Mouse (Mus musculus) CD4-positive, CD25-positive, alpha-beta regulatory T cell, adult 2 months (primary cell): Measurements from ENCODE around the gene Klf12.

Experiments used
- DNase-seq: peaks from one replicate; pipeline ENCODE4 v3.0.0-alpha.2; 2012; ENCODE audit warnings: low read depth, low spot score

The Klf12 gene

DNA sequence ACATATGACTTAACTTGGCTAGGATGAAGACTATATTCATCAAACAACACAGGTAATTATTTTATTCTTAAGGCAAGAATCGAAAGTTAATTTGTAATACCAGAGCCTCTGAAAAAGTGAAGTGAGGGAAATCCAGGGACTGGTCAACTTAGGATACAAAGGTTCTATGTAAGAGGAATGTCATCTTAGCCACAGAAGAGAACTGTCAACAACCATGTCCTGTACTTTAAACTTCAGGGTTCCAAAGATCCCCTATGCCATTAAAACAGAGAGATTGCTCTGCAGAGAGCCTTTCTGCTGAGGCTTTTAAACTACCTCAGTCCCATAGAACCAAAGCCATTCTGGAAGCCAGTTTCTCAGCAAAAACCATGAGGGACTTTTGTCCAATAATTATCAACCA lies 144.1 kb downstream of the Klf12 start:
- no peak for DNase-seq

DNA sequence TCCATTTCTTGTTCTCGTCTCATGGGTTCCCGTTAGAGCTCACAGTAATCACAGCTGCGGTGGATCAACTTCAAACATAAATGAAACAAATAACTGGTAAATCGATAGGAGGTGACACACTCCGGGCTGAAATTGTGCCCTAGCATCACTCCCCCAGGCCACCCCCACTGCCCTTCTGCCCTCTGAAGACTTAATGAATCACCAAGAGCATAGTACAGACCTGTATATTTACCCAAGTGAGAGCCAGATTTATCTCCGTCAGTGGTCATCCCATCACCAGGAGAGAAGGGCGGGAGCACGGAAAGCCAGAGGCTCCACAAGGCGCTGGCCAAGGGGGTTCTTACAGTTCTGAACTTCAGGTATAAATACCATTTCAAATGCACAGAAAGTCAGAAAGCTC lies 150.2 kb downstream of the Klf12 start:
- no peak for DNase-seq

GRCm38 (mm10) chr14:100132479-100132878 lies 152.0 kb downstream of the Klf12 start:
- DNase-seq = no peak

DNA sequence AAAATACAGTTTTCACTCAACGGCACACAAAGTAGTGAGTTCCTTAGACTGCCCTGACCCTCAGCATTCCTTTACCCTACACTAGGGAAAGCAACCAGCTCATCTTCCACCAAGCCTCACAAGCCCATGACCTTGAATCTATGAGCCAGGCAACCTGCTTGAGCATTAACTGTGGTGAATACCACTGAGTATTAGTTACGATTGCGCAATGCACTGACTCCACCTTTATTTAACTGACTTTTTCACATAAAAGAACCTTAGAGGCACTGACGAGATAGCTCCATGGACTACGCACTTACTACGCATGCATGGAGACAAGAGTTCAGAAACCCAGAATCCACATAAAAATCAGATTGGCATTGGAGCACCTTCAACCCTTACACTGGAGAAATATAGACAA lies 158.4 kb downstream of the Klf12 start:
- no peak for DNase-seq

- DNase-seq = no peak
These were observed 163.4 kb downstream of the Klf12 start for GRCm38 (mm10) chr14:100121075-100121474.

- no peak for DNase-seq
These were observed 164.6 kb downstream of the Klf12 start for GRCm38 (mm10) chr14:100119866-100120265.

GRCm38 (mm10) chr14:100113419-100113818 lies 171.1 kb downstream of the Klf12 start:
- no peak for DNase-seq

GRCm38 (mm10) chr14:100111735-100112134 lies 172.7 kb downstream of the Klf12 start:
- no peak for DNase-seq

GRCm38 (mm10) chr14:100109563-100109962 lies 174.9 kb downstream of the Klf12 start:
- no peak for DNase-seq

DNA sequence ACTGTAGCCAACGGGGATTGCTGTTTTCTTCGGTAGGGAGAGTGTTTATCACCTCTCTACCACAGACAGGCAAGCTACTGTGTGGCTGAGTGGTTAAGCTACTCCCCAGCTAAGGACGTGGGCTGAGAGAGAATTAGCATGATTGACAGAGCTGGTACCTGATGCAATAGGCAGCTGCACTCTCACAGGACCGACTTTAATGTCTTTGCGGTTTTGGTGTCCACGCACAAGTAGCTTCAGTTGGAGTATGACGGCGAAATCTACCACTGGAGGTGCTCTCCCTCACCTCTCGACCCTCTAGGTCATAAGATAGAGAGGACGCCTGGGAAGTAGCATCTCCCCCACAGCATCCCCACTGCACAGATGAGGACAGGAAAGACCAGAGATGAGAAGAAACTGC lies 178.9 kb downstream of the Klf12 start:
- no peak for DNase-seq

DNA sequence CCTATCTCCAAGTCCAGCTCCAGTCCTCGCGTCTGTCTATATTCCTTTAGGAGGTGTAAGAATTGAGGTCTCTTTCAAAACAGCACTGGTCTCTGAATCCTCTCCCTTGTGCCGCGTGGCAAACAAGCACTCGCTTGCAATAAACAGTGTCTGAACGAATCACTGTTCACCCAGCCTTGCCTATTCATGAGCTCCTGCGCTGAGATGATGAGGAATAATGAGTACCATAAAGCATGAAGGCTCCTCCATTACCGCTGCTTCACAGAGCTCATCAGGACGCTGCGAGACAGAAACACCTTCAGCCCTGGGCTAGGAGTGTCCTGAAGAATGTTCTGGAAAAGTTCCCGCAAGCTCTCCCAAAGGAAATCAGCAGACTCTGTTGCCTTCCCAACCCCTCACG lies 179.7 kb downstream of the Klf12 start:
- DNase-seq = no peak

DNA sequence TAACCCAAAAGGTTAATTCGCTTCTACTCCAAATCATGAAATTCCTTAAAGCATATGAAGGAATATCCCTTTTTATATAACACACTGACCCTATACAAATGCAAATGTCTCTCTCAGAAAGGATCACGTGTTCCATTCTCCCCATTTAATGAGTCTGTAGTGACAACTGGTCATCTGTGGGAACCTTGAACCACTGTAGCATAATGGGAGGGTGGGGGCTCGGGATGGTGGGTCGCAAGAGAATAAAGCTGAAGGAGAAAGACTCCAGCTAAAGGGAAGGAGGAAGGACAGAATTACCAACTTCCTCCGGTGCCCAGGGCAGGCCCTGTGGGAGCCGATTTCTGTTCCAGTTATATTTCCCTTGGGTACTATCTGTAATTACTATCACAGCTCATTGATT lies 180.7 kb downstream of the Klf12 start:
- no peak for DNase-seq

- no peak for DNase-seq
These were observed 187.0 kb downstream of the Klf12 start for GRCm38 (mm10) chr14:100097208-100098189.

GRCm38 (mm10) chr14:100095730-100096129 lies 188.7 kb downstream of the Klf12 start:
- DNase-seq = no peak

DNA sequence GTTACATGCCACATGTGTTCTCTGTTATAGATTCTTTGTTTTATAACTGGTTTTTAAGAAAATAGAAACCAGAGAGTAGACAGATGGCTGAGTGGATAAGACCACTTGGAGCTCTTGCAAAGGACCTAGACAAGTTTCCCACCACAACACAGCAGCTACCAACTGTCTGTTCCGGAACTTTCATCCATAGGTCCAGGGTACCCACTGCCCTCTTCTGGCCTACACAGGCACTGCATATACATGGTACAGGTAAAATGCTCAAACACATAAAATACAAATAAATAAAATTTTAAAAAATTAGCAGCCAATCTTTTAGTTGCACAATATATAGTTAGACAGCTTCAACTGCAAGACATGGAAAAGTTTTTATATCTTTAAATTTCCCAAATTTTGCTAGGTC lies 194.0 kb downstream of the Klf12 start:
- peak; percentile 22 for DNase-seq

DNA sequence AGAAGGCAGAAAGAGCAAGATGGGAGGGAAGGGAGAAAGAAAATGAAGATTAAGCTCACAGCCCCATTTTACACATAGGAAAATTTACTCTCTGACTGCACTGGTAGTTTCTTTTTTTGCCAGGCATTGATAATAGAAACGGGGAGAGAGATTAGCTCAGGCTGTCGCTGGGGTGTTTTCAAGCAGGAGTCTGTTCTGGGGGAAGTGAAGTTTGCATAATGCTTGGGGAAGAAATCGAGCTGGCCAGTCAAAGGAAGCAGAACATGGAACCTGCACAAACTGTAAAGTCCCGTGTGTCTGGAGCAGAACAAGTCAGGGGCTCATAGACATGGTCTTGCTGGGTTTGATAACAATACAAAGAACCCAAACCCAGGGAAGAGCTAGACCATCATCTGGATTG lies 204.9 kb downstream of the Klf12 start:
- DNase-seq = no peak

DNA sequence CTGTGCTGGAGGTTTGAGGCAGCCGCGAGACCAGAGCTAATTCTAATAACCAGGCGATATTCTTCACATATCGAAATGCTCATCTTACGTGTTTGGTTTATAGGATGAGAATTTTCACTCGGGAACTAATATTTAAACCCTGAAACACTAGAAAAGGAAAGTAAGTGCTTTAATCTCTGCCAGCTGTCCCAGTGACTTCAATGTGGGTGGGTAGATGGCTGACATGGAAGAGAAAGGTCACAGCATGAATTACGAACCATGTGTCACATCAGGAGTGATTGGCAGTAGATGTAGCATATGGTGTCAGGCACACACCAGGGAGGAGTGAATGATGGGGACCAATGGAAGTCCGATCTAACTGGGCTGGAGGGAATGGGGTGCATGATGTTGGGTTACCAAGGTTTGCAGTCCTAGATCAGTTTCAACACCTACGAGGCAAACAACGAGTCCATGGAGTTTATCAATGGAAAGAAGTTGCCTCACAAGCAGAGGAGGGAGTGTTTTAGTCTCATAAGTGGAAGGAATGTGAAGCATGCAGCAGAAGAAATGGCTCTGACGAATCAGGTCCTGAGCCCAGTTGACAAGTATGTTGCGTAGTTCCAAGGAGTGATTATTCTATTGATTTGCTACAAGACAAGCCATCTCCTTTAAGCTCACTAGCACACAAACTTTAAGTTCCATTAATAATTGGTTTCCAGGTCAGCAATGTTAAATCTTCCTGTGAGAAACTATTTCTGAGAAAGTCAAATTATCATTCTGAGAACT lies 211.9 kb downstream of the Klf12 start:
- DNase-seq = no peak

DNA sequence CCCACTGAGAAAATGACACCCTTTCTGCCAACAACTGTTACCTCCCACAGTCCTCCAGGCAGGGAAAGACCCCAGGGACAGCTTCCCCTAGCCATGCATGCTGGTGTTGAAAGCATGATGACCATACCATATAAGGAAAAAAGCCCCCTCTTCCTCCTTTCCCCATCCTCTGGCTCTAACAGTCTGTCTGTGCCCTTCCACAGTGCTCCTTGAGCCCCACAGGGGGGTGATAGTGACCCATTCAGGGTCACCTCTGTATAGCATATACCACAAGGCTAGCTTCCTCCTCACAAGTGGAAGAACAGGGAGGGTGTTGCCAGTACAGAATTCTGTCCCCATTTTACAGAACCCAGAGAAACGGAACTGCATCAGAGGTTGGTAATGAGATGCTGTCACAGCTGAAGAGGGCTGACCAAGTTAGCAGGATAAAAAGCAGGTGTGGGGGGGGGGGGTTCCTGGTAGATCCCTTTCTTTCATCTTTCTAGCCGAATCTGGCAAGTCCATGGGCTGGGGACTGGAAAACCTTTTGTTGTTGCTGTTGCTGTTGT lies 214.9 kb downstream of the Klf12 start:
- DNase-seq = no peak

GRCm38 (mm10) chr14:100068715-100069114 lies 215.8 kb downstream of the Klf12 start:
- DNase-seq = no peak

DNA sequence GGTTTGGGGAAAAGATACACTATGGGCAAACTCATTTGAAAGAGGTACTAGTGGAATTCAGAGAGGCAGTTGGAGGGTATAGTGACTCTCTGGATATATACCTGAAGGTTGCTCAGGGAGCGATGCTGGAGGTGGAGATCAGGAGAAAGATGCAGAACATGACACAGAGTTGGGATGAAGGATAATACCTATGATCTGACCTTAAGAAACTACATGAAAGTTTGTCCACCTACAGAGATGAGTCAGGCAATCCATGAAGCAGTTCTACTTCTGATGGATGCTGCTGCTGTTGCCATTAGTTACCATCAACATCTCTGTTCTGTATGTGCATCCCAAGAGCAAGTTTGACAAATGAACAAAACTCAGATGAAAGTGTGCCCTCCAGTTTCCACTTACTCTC lies 222.0 kb downstream of the Klf12 start:
- no peak for DNase-seq

DNA sequence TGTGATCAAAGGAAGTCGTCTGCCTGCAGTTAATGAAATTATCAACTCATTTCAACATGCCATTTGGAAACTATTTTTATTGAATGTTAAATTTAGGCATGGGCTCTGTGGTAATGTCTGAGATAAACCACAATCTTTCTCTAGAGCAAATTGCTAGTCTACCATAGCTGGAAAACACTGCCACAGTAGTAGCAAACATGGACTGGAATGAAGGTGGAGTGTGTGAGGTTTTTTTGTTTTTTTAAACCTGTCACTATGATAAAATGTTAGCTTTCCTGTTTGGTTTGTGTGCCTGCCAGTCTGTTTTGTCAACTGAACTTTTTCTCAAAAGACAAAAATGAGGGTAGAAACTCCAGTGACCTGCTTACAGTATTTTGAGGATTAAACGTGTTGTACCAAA lies 230.3 kb downstream of the Klf12 start:
- DNase-seq = no peak

DNA sequence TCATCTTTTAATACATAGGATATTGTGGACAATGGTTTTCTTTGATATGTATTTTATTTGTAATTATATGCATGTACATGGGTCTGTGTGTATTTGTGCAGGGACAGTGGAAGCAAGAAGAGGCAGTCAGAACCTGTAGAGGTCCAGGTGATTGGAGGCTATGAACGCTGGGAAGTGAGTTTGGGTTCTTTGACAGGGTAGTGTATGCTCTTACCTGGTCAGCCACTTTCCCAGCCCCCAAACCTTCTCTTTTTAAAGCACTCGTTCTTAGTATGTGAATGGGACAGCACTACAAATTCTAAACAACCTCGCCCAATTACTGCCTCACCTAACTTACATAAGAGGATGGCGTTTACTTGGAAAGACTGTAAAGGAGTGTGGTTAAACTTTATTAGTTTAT lies 231.0 kb downstream of the Klf12 start:
- DNase-seq = no peak
